Mouse (Mus musculus) central nervous system, embryonic 14 days (tissue): ENCODE results near the gene Eddm3b. TPM values are rescaled to one million over a fixed set of nuclear protein-coding genes. Genes with fewer than 3 reads are reported as not detected.

Experiments
- polyA plus RNA-seq: library from polyadenylated mRNA; depleted of rRNA; stranded (reverse); fragments of >200 nt; gene quantifications from 2 replicates; pipeline ENCODE4 v1.2.3, GENCODE M21; 2012; rRNA removed

The Eddm3b gene
- not detected in 2 replicates for polyA plus RNA-seq

GRCm38 (mm10) chr14:51113916-51114560, at the start of gene Eddm3b:
Gene Eddm3b, plus strand, starts transcription at chr14:51114426.

GRCm38 (mm10) chr14:51074335-51074734, 39.9 kb upstream of the Eddm3b start, which contains the start of gene Olfr750:
Gene Olfr750, minus strand, starts transcription at chr14:51074435.

GRCm38 (mm10) chr14:51090921-51091900, 23.0 kb upstream of the Eddm3b start, which contains the start of the genes Rnase4 and Ang:
Gene Rnase4, plus strand, starts transcription at chr14:51091077.
Gene Ang, plus strand, starts transcription at chr14:51091150.

GRCm38 (mm10) chr14:51146685-51147084, 32.5 kb downstream of the Eddm3b start, which contains the start of gene Rnase1:
Gene Rnase1, minus strand, starts transcription at chr14:51146785.

GRCm38 (mm10) chr14:51161976-51162375, 47.8 kb downstream of the Eddm3b start, which contains the start of gene Rnase2b:
Gene Rnase2b, plus strand, starts transcription at chr14:51162260.

Other genes with a start within 250 kb of the Eddm3b start
- 4.2 and 6.1 TPM in 2 replicates for gene Tep1, start 243.9 kb upstream of the Eddm3b start, polyA plus RNA-seq
- 0.79 and 1.2 TPM in 2 replicates for gene Klhl33, start 216.9 kb upstream of the Eddm3b start, polyA plus RNA-seq
- 122 and 139 TPM in 2 replicates for gene Osgep, start 189.5 kb upstream of the Eddm3b start, polyA plus RNA-seq
- 167 and 214 TPM in 2 replicates for gene Apex1, start 189.5 kb upstream of the Eddm3b start, polyA plus RNA-seq
- gene Pip4p1, start 183.6 kb upstream of the Eddm3b start, polyA plus RNA-seq: 129 and 137 TPM in 2 replicates
- gene Pnp, start 183.3 kb upstream of the Eddm3b start, polyA plus RNA-seq: 22.1 and 24.5 TPM in 2 replicates
- gene Gm49342, start 169.9 kb upstream of the Eddm3b start, polyA plus RNA-seq: 28.5 and 35.7 TPM in 2 replicates
- gene Pnp2, start 158.4 kb upstream of the Eddm3b start, polyA plus RNA-seq: 0.23 and 0.28 TPM in 2 replicates
- gene Rnase10, start 106.7 kb upstream of the Eddm3b start, polyA plus RNA-seq: 0.04 TPM in 1 of 2 replicates, not detected in the other
- not detected in 2 replicates for gene Rnase9, start 72.6 kb upstream of the Eddm3b start, polyA plus RNA-seq
- gene Rnase11, start 64.3 kb upstream of the Eddm3b start, polyA plus RNA-seq: not detected in 2 replicates
- gene Rnase12, start 56.8 kb upstream of the Eddm3b start, polyA plus RNA-seq: not detected in 2 replicates
- not detected in 2 replicates for gene Olfr750, start 40.0 kb upstream of the Eddm3b start, polyA plus RNA-seq
- gene Rnase4, start 23.3 kb upstream of the Eddm3b start, polyA plus RNA-seq: 14.3 and 24.3 TPM in 2 replicates
- gene Ang, start 23.3 kb upstream of the Eddm3b start, polyA plus RNA-seq: 4.3 and 6.9 TPM in 2 replicates
- 0.35 and 0.66 TPM in 2 replicates for gene Rnase6, start 9.5 kb downstream of the Eddm3b start, polyA plus RNA-seq
- 0.25 and 0.31 TPM in 2 replicates for gene Rnase1, start 32.4 kb downstream of the Eddm3b start, polyA plus RNA-seq
- gene Rnase2b, start 47.8 kb downstream of the Eddm3b start, polyA plus RNA-seq: not detected in 2 replicates
- not detected in 2 replicates for gene Ang2, start 84.7 kb downstream of the Eddm3b start, polyA plus RNA-seq
- gene Ear14, start 89.0 kb downstream of the Eddm3b start, polyA plus RNA-seq: not detected in 2 replicates
- gene Rnase2a, start 141.7 kb downstream of the Eddm3b start, polyA plus RNA-seq: not detected in 2 replicates
- not detected in 2 replicates for gene Gm7247, start 247.3 kb downstream of the Eddm3b start, polyA plus RNA-seq